Mouse (Mus musculus): Measurements from ENCODE around the gene Cyb5rl.
"Not testable (repeated sequence)": the region's sequence is repeated elsewhere in the genome, so short reads cannot be mapped to it uniquely, and the experiment has no call there.

The Cyb5rl gene

DNA sequence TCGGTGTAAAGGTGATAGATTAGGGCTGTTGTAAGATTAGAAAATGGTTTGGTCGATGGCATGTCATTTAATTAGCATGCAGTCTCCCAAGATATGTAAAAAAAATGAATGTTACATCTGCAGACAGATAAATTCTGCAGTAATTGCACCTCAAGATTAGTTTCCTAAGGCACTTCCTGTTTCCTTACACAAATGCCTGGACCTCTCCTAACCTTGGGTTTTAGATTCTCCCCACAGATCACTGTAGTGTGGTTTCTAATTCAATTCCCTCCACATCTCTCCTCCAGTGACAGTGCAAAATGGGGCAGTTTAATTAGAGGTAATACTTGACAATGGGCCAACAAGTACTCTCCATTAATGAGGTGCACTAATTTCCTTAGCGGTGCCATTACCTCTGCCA is 3.6 kb upstream of the Cyb5rl start:
- DNase-seq: no peak

DNA sequence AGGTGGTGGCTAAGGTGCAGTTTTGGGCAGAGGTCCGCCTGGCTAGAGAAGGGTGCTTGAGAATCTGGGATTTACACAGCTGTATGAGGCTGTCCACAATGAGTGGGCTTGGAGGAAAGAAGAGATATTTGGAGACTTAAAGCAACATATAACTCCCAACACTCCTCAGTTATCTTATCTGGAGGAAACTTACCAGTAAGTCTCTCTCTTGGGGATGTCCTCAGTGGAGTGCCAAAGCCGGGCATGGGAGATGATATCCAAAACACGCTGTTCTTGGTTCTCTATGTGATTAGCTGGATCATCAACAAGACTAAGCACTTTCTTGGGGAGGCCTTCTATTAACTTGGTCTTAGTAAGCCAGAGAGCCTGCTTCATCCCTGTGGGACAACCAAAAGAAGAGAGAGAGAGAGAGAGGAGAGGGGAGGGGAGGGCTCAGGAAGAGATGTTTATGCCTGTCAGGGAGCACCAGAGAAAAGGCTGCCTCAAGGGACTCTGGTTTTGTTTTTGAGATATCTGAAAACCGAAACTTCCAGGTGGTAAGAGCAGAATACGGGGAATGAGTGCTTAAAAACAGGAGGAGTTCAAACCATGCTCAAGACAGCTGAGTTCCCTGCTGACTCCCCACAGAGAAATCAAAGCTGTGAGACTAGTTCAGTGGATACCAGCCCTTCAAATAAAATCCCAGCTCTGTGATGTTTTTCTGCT is 2.2 kb upstream of the Cyb5rl start:
- DNase-seq: no peak

DNA sequence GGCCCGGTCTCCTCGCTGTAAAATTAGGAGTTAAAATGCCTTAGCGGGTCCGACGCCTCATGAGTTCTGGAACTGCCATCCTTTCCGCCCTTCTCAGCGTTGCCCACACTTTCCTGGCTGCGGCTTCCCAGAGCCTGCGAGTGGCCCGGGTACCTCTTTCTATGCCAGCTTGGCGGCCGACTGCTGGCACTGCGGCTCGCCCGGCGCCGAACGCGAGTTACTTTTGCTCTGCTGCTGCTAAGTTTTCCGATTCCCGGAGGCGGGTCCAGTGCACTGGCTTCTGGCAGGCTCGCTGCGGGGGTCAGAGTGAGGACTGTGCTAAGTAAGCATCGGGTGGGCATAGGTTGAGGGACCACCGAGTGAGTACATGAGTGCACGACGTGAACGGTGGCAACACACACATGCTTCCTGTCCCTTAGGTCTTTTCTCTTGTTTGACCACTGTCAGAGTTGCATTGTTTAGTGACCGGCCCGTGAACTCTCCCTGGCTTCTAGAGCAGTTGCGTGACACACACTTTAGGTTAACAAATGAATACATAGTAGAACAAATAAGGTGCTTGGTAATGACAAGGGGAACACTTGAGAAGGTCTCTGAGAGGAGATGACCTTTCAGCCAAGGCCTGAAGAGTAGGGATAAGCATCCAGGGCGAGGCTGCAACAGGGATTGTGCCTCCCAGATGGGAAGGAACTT is 508 bp downstream of the Cyb5rl start:
- no peak for DNase-seq

DNA sequence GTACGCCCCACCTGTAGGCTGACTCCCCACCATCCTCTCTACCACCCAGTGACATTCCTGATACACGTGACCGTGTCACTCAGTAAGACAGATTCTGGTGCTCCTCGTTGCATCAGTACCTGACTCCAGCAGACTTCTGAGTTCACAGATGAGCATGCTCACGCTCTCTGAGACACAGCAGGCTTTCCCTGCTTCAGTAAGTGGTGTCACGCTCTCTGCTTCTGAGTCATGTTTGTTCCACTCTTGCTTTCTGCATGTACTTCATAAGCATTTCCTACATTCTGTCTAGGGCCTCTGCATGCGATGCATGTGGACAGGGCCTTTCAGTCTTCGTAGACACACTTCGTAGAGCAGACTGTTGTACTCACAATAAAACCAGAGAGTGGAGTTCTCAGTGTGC is 5.6 kb downstream of the Cyb5rl start:
- no peak for DNase-seq

DNA sequence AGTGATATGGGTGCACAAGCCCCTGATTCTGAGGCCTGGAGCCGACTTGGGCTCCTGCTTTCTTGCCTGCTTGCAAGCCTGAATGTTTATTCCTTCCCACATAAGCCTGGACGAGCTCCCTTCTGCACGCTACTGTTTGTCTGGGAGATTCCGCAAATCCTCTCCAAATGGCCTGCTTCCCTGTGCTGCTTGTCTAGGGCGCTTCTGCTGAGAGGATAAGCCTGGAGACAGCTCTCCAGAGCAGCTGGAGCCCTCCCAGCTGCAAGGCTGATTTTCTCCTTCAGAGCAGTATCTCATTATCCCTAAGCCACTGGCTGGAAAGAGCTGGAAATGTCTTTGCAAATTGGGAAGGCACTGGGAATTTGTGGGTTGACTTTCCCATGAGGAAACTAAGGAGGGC is 8.7 kb downstream of the Cyb5rl start:
- no peak for DNase-seq

DNA sequence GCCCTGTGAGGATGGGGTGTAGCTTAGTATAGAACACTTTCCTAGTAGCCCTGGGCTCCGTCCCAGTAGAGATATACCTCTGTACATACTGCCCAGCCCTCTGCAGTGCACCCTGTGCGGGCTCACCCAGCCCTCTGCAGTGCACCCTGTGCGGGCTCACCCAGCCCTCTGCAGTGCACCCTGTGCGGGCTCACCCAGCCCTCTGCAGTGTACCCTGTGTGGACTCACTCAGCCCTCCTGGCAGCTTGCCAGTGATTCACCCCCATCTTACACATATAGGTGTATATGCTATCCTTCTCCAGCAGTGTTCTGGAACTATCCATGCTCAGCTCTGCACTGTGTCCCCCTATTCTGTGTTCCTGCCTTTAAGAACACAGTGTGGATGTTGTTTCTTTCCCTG is 12.1 kb downstream of the Cyb5rl start:
- no peak for DNase-seq

DNA sequence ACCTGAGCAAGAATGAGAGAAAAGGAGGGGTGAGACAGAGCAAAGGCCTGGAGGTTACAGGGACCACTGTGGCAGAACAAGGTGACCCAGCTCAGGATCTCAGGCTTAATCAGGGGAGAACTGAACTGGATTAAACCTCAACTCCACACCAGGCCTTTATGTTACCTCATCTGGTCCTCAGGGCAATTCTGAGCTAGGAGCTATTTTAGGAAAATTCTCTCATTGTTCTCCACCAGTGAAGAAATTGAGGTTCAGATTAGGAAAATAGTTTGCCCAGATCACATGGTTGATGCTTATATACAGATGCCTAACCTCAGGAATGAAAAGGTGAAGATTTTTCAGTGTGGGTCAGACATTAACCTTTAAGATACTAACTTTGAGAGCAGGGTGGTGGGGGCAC is 12.9 kb downstream of the Cyb5rl start:
- DNase-seq: no peak

DNA sequence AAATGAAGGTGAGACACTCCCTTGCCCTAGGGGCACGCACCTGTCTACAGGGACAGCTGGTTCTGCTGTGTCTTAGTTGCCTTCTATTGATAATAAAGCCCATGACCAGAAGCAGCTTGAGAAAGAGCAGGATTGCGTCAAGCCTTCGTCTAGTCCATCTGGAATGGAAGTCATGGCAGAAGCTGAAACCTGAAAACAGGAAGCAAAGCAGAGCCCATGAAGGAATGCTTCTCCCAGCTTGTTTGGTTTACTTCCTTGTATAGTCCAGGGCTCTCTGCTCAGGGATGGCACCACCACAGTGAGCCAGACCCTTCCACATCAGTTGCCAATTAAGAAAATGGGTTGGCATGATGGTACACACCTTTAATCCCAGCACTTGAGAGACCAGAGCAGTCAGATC is 15.4 kb downstream of the Cyb5rl start:
- DNase-seq: no peak

DNA sequence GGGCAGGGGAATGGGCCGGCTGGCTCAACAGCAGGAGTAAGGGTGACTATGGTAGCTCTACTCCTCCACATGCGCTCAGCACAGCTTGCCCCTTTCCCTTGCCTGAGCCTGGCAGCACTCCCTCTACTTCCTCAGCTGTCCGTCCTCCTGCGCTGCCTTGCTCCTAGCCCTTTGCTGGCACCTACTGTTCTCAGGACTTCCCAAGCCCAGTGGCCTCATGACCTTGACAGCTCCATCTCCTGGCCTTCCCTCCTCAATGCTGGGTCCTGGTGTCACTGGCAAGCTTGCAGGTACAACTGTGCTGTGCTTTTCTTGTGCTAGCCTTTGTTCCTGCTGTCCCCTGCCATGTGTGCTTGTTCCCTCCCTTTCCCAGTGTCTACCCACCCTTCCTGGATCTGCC is 16.3 kb downstream of the Cyb5rl start:
- no peak for DNase-seq

DNA sequence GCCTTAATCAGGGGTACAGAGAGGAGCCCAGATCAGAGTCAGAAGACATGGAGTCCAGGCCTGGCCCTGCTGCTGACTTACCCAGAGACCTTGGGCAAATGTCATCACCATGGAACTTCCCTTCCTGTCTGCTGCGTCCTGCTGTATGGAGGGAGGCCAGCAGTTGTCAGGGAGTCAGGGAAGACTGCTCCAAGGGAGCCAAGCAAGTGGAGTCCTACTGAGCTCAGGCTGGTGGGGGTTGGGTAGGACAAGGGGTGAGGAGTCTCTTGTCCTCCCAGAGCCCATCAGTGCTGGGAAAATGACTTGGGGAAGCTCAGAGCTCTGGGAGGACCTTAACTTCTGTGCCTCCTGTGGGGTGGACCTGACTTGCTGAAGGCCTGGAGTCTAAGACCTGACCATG is 17.6 kb downstream of the Cyb5rl start:
- DNase-seq: peak; percentile 25

DNA sequence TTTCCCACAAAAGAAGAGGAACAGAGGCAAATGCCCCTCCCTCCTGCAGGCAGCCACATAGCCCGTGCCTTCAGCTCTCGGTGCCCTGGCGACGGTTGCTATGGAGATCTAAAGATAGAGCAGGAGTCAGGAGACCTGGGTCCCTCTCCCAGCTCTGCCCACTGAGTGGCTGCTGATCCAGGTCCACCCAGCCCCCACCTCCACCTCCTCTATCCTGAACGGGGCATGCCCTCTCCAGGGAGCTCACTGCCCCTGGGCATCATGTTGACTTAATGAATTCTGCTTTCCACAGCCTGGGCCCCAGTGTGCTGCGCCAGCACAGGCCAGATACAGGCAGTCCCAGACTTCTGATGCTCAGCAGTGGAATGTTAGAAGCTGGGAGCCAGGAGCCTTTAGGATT is 18.1 kb downstream of the Cyb5rl start:
- no peak for DNase-seq

DNA sequence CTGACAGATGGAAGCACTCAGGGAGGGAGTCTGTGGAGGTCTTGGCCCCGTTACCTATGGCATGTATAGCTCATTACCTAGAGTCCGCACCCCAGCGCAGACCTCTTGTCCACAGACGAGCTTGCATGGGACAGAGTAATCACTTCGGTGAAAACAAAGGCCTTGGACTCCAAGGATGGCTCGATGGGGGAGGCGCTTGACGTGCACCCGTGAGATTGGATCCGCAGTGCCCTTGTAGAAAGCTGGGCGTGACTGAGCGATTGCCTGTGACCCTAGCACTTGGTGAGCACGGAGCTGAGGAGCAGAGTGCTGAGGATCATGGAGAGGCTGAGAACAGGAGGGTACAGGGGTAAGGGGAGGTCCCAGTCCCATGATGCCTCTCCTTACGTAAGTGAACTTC is 24.9 kb downstream of the Cyb5rl start:
- no peak for DNase-seq

DNA sequence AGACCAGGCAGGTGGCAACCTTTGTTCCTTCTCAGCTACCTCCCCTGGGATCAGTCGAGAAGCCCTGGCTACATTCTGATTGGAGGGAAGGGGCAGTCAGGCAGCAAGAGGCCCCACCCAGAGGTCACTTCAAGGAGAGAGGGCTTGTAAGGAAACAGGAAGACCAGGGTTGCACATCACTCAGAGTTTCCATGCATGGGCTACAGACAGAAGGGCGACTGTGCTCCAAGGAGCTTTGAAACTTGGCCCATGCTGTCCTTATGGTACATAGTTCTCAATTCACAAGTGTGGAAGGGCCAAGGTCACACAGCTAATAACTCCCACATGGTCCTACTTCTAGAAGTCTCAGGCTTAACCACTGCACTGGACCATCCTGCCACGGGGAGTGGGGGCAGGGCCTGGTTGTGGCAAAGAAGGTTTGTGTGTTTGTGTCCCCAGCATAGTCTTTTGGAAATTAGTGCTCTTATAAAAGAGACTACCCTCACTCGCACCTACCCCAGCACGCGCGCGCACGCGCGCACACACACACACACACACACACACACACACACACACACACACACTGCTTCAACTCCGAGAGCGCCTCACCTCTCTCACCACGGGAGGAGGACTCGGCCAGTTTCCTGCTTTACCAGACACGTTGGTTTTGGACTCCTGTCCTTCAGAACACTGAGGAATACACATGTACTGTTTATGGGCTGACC is 27.8 kb downstream of the Cyb5rl start:
- no peak for DNase-seq

DNA sequence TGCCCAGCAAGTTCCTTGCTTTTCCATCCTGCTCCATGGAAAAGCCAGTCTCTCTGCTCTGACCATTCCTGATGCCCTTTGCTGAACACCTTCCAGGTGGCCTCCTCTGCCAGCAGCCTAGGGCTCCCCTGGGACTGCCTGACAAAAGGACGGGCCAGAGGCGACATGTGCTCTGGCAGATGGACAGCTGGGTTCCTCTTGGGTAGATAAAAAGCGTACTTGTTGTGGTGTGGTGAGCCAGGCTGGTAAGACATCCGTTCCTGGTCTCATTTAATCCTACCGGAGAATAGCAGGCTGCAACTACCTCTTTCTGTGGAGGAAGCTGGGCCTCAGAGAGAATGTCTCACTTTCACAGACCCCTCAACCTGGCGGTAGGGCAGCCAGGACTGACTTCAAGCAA is 29.3 kb downstream of the Cyb5rl start:
- DNase-seq: peak; percentile 22

DNA sequence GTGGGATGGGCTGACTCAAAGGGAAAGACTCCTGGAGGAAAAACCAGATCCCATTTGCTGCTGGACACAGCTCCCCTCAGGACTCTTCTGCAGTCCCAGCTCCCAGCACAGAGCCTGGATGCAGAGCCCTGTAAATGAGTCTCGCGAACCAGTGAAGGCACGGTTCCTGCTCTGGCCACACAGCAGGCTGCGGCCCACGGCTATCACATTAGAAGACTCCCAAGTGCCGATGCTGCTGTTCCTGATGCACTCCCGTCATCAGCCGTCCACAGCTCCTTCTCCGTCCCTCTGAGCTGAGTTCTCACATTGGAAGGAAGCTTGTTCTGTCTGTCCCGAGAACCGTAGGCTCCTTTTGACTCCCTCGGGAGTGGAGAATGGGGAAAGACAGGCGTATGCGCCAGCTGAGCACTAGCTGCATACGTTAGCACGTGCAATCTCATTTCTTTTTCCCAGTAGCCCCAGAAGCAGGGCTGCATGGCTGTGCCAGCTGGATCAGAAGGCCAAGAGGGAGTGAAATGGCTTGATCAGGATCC is 30.1 kb downstream of the Cyb5rl start, which contains the start of gene Cdcp2:
TSS of gene Cdcp2 (plus strand) at position 51 of the 533 bp plus-strand sequence.
- no peak for DNase-seq

DNA sequence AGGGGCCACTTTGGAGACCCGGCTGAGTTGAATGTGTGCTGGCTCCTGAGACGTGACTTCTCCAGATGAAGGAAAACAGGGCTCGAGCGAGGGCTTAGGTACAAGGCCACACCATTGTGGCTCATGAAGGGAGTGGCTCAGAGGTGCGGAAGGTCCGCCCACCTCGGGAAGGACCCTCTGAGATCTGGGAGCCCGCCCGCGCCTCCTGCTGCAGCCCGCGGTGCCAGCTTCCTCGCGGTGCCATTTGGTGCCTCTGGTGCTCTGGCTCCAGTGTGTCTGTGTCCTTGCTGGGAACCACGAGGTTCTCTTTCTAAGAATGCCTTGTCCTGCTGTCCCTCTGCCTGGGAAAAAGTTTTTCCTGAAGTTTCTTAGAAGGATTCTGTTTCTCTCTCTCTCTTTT is 31.1 kb downstream of the Cyb5rl start:
- no peak for DNase-seq

DNA sequence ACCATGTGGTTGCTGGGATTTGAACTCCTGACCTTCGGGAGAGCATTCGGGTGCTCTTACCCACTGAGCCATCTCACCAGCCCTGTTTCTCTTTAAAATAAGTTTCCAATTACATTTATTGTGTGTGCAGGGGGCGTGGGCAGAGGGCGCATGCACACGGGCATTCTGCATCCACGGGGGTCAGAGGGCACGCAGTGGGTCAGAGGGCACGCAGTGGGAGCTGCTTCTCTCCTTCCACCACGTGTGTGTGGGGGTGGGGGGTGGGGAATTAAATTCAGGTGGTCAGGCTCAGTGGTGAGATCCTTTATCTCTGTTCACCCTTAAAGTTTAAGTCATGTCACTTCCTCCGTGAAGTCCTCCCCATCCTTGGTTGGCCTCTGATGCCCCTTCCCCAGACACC is 31.6 kb downstream of the Cyb5rl start:
- no peak for DNase-seq

DNA sequence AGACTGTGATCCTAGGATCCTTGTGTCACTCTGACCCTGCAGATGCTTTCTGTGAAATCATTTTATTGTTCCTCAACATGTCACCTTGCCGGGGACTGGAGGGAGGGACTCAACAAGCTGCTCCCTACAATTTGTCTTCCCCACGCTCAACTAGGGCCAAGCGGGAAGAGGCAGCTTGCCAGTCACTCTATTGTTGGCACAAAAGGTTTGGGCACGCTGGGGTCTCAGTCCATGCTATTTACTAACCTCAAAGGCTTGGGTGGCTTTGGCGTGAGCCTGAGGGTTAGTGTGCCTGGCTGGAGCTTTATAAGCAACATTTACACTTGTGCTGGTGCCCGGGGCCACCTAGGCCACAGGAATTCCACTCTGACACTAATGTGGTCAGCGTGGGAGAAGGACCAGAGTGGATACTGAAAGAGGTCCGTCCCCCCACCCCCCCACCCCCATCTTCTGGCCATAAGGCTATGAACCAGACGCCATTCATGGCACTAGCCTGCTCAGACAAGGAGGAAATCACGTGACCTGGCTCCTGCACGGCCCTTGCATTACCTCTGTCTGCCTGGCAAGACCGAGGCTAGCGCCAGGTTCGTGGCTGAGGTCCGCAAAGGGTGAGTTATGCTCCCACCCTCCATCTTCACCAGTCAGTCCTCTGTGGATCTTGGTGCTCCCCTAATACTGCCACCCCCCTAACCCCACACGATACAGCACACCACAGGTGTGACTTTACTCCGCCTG is 32.2 kb downstream of the Cyb5rl start:
- no peak for DNase-seq

DNA sequence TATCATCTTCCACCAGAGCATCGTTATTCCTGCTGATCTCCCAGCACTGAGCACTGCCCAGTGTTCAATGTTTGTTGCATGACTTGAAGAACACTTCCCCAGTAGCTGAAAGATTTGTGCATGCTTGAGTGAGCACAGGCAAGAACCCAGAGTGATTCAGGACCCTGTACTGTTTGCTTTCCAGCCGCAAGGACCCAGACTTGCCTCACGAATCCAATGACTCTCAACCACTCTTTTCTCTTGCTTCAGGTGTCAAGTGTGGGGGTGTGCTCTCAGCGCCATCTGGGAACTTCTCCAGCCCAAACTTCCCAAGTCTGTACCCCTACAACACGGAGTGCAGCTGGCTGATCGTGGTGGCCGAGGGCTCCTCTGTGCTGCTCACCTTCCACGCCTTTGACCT is 35.4 kb downstream of the Cyb5rl start:
- no peak for DNase-seq

DNA sequence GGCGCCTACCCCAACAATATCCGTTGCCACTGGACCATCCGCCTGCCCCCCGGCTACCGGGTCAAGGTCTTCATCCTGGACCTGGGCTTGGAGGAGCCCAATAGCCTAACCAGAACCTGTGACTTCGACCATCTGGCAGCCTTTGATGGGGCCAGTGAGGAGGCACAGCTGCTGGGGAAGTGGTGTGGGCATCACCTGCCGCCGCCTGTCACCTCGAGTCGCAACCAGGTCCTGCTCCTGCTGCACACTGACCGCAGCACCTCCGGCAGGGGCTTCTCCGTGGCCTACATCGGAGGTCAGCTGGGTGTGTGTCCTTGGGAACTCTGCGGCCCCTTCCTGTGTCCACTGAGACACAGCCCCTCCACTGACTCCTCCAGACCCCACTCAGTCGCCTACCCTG is 40.0 kb downstream of the Cyb5rl start:
- DNase-seq: no peak

DNA sequence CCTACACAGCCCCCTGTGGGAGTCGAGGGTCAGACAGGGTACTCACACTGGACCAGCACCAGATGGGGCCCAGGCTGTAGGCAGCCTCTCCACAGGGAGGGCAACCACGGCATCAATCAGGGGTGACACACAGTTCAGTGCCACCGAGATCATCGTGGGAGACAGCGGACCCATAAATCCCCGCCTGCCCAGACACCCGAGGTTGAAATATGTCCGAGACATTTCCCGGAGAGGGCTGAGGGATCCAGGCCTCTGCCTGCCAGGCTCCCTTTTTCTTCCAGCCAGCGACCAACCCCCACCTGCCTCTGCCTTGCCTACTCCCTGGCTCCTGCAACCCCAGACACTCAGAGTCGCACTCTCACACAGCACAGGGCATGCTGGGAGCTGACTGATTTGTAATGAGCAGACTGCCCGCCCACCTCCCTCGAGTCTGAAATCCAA is 41.5 kb downstream of the Cyb5rl start:
- no peak for DNase-seq

DNA sequence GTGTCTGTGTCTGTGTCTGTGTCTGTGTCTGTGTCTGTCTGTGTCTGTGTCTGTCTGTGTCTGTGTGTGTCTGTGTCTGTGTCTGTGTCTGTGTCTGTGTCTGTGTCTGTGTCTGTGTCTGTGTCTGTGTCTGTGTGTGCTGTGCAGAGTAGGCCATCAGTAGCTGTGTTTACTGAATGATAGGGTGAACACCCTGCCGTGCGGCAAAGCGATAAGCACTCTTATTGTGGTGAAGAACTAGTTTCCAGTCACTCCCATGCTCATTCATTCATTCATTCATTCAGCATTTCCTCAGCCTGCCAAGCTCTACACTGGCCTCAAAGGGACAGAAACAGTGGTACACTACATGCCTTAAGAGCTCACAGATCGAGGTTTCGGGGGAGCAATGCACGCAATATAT is 42.4 kb downstream of the Cyb5rl start:
- not testable (repeated sequence) for DNase-seq

DNA sequence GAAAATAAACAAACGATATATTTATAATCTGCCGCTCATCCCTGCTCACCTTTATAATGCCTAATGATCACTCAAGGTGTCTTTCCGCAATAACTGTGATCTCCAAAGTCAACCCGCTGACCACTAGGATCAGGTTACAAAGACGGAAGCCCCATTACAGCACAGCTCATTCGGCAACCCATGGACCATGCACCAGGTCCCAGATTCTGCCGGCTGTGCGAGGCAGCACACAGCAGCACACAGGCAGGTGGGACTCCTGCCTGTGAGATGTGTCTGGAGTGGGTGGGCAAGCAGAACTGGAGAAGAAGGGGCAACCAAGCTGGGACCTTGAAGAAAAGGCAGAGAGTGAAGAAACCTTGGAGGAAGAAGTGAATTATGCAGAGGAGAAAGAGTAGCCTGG is 47.5 kb downstream of the Cyb5rl start:
- DNase-seq: no peak

Data from cerebellum, adult 11-12 months (tissue).